Mouse (Mus musculus) spleen, adult 2 months (tissue): ENCODE data around the gene Scimp.

Source experiments
- CTCF ChIP-seq: fragments of 200-500 bp; IDR thresholded peaks from 2 replicates; pipeline ENCODE4 v1.5.1; 2011; ENCODE audit warnings: mild to moderate bottlenecking, inconsistent platforms; ENCODE audit not compliant: insufficient read depth, insufficient read length, insufficient replicate concordance; ENCODE audit errors: extremely low read depth
- POLR2A ChIP-seq: fragments of 200-500 bp; IDR thresholded peaks from 2 replicates; pipeline ENCODE4 v1.6.1; 2011; ENCODE audit warnings: low read depth, low read length, inconsistent platforms

DNA sequence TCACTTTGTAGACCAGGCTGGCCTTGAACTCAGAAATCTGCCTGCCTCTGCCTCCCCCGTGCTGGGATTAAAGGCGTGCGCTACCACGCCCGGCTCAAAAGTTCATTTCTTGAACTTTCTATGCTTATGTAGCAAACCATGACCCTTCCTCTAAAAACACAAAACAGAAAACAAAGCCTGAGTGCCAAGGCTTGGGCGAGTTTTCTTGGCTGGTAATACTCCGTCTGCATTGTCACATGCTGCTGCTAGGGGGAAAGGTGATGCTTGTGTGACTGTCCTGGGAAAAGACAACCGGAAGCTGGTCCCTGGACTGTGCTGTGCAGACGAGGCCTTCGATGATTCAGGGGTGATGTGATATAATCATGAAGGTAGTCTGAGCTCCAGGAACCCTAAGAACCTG lies 59.2 kb downstream of the Scimp start:
- TF ChIP-seq POLR2A (no peak), CTCF (no peak)
